Mouse (Mus musculus) frontal cortex, adult 2 months (tissue): ENCODE results near the gene Fli1. TPM values are rescaled to one million over a fixed set of nuclear protein-coding genes. Genes with fewer than 3 reads are reported as not detected.

Source experiments
- DNase-seq, 2 experiments: peaks; one replicate each; pipeline ENCODE4 v3.0.0; 2022; ENCODE audit warnings: low spot score in 1 of 2; ENCODE audit errors: extremely low spot score in 1 of 2
- polyA plus RNA-seq: library from polyadenylated mRNA; depleted of rRNA; stranded (reverse); fragments of >200 nt; gene quantifications from 2 replicates; pipeline ENCODE4 v1.2.3, GENCODE M21; 2012

The Fli1 gene
- polyA plus RNA-seq, 1 experiment: 4.6 TPM

DNA sequence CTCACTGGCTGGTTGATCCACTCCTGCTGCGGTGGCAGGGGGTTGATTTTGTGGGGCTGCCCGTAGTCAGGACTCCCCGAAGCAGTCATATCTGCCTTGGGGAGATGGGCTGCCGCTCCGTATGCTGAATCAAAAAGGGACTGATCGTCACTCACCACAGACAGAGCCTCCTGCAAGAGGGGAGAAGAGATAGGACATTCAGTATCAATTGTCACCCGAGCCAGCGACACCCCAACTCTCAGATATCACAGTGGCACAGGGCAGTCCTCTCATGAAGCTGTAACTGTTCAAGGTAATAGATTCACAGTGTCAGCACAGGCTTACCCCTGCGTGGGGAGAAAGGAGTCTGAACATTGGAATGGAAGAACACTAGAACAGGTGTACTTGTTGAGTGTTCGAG, 66.1 kb downstream of the Fli1 start:
- no peak for DNase-seq

- DNase-seq: no peak
Observed at GRCm38 (mm10) chr9:32474621-32475390, 67.9 kb downstream of the Fli1 start.

DNA sequence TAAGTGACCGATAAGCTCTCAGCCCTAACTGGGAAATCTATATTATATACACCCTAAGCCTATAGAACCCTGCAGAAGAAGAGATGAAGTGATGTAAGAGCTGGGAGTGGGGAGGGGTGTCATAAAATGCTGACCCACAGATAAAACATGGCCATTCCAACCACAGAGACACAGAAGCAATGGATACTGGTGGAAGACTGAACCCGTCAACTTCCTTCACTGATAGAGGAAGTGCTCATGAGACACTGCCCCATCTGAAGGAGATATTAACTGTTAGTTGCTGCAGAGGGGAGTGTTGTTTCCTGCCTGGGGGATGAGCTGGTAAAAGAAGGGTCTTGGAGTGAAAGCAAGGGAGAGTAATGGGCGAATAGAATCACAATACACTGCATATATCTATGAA, 70.3 kb downstream of the Fli1 start:
- no peak for DNase-seq

DNA sequence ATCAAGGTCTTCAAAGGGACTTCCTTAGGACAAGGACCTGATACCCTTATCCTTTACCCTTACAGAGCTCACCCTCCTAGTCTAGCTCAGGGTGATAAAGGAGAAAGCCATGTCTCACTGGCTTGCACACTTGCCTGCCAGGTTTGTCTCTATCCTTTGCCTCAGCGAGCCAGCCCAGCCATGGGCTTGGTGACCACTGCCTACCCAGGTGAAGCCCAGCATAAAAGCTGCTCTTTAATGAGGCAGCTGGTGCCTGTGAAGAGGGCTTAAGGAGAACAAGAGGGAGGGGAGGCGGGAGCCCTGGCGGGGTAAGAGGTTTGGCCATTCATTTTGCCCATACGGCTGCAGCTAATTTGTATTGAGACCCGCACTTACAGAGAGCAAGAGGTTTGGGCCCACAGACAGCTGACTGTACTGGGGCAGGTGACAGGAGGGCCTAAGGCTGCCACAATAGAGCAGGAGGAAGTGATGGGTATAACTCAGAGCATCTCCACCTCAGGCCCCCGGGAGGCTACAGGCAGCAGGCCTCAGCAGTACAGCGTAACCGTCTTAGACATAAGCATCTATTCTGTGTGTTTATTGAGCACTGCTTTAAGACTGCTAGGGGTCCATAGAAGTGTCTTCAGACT, 73.4 kb downstream of the Fli1 start:
- DNase-seq: no peak

GRCm38 (mm10) chr9:32468313-32468712, 74.3 kb downstream of the Fli1 start:
- no peak for DNase-seq

GRCm38 (mm10) chr9:32467443-32467842, 75.2 kb downstream of the Fli1 start:
- DNase-seq: no peak

- DNase-seq: no peak
Observed at GRCm38 (mm10) chr9:32466861-32467260, 75.8 kb downstream of the Fli1 start.

GRCm38 (mm10) chr9:32456707-32457106, 86.0 kb downstream of the Fli1 start:
- no peak for DNase-seq

DNA sequence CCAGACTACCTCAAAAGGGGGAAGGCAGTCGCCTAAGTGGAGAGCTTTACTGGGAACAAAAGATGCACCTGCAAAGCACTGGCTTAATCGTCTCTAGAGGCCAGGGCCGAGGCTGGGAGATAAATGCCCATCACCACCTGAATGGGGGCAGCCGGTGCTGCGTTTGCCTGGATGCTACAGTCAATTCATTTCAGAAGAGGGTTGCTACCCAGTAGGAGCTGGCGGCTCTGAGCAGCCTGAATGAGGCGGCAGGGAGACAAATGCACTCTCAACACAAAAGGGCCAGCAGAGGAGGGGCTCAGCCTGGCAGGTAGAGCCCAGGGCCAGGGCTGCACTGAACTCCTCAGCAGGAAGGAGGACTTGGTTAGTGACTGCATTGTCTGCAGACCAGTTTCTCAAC, 92.5 kb downstream of the Fli1 start:
- DNase-seq: no peak

DNA sequence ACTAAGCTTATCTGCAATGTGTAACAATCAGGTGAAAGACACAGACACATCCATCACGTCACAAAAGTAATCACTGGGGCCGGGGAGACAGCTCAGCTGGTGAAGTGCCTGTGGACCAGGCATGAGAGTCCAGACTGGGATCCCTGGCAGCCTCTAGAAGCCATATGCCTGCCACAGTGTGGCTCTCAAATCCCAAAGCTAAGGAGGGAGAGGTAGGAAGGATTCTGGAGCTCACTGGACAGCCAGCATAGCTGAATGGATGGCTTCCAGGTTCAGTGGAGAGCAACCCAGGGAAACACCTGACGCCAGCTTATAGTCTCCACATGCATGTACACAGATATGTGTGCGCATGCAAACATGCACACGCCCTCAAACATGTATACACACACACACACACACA, 93.9 kb downstream of the Fli1 start:
- no peak for DNase-seq

DNA sequence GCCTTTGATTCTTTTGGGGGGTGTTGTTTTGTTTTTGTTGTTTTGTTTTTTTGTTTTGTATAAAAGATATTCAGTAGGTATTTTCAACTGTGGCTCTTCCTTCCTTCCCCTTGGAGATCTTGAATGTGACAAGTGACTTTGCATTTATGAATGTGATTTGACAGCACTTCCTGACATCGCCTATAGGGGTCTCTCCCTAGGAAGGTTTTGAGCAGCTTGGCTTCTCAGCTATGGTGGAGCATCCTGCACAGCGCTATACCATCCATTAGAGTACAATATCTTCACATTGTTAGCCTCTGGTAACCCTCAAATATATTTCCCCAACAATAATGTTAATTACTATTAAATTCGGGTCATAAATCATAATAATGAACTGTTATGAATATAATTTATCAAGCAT, 96.9 kb downstream of the Fli1 start:
- DNase-seq: no peak

DNA sequence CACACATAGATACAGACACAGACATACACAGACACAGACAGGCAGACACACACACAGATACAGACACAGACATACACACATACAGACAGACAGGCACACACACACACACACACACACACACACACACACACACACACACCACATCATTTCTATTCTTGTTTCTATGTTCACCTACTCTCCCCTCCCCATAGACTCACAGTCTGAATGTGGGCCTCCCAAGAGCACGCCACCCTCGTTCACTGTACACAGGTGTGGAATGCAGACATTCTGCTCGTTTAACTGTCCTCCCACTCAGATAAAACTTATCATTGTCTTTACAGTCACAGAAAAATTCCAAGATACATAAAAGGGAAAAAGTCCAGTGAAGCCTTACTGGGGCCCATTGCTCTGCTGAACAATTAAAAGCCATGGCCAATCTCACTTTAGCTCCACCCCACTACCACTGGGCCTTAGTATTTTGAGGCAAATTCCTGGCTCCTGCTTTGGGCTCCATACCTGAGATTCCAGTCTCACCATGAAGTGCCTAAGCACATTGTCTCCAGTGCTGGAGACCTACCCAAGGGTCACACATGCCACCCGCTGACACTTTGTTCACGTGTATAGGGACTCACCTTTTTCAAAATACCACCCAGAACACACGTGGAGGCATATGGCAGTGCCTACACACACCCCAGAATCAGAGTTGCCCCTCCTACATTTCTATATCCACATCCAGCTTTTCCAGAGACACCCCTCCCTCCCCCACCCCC, 98.0 kb downstream of the Fli1 start:
- DNase-seq: no peak

- DNase-seq: no peak
Observed at GRCm38 (mm10) chr9:32443817-32444216, 98.8 kb downstream of the Fli1 start.

- DNase-seq: no peak
Observed at GRCm38 (mm10) chr9:32443115-32443514, 99.5 kb downstream of the Fli1 start.

- DNase-seq: peak in 1 of 2 experiments; percentile 11
Observed at GRCm38 (mm10) chr9:32434241-32435213, 108.1 kb downstream of the Fli1 start.

GRCm38 (mm10) chr9:32431061-32431460, 111.6 kb downstream of the Fli1 start:
- DNase-seq: no peak

DNA sequence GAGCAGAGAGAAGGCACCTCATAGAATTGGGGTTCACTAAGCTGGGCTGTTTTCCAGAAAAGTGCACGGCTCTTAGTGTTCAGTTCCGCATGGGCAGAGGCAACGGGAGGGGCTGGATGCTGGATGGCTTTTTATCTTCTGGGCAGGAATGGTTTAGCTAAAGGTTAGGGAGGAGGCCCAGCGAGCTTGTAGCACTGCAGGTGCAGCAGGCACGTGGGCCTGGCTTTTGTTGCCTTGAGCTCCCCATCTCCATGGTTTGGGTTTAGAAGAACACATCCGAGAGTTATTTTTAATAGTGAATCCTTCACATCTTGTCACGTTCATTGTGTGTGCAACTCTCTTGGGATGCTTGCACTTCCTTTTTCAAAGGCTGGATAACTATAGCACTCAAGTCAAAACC, 117.3 kb downstream of the Fli1 start:
- DNase-seq: no peak

DNA sequence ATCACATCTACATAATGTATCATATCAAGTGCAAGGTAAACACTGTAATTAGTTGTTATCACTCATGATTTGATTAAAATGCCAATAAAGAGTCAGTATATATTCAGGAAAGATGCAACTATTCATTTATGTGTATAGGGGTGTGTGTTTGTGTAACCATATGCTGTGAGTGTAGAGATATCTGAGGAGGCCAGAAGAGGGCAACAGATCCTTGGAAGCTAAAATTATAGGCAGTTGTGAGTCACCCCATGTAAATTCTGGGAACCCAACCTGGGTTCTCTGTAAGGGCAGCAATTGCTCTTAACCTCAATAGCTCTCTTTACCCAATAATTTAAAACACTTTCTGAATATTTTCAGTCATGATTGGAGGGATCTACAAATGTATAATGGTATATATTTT, 122.0 kb downstream of the Fli1 start:
- DNase-seq: no peak

DNA sequence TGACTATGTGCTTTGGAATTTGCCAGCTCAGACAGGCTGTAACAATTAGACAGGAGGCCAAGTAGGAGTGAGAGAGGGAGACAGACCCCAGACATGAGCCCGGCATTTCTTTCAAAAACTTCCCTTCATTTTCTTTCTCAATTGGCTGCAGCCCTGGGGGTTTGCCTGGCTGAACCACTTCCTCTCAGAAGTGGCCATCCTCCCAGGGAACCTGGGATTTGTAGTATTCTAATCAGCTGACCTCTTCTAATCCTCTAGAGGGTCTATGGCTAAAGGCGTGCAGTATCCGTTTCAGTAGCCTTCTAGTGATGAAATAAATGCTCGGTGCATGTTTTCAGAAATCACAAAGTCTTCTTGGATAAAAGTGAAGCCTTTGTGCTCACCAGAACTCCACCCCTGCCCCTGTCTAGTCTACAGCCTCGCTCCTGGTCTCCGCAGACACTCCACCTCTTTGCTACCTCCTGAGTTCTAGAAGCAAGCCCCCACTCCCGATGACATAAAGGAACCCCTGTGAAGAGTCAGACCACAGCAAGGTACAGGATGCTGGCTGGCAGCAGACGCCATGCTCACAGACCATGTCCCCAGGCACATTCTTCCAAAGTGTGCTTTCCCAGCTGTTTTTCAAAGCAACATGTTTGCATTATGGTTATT, 125.1 kb downstream of the Fli1 start:
- DNase-seq: no peak

DNA sequence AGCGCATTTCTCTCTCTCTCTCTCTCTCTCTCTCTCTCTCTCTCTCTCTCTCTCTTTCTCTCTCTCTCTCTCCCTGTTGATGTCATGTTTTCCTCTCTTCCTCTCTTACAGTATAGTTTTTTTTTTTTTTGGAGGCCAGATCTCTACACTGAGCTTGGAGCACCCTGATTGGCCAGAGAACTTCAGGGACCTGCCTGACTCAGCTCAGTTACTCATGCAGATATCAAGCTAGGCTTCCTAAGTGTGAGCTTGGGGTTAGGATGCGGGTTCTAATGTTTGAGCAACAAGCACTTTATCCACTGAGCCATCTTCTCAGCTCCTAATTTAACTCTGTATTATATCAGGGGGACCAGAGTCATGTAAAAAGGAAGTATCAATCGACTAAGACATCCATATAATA, 126.7 kb downstream of the Fli1 start:
- no peak for DNase-seq
